Mouse (Mus musculus) midbrain, embryonic 12.5 days (tissue): Measurements from ENCODE around the gene Gm49486. TPM values are rescaled to one million over a fixed set of nuclear protein-coding genes. Genes with fewer than 3 reads are reported as not detected.

ENCODE experiments used
- ATAC-seq: fragments of 200-750 bp; cut with Nextera tagmentation; 2 replicates; pipeline ENCODE4 v1.8.0; 2017; ENCODE audit warnings: low read depth, moderate TSS enrichment, moderate library complexity; ENCODE audit not compliant: low FRiP score
- H3K27ac ChIP-seq: fragments of 300-500 bp; sonication (generic); replicated peaks from 2 replicates; pipeline ENCODE4 v1.5.1; 2016; ENCODE audit warnings: mild to moderate bottlenecking
- H3K27me3 ChIP-seq: fragments of 300-500 bp; sonication (generic); 2 replicates; pipeline ENCODE4 v1.6.1; 2016; ENCODE audit warnings: mild to moderate bottlenecking
- H3K36me3 ChIP-seq: fragments of 300-500 bp; sonication (generic); 2 replicates; pipeline ENCODE4 v1.6.1; 2016
- H3K4me1 ChIP-seq: fragments of 300-500 bp; sonication (generic); 2 replicates; pipeline ENCODE4 v1.6.1; 2016
- H3K4me2 ChIP-seq: fragments of 300-500 bp; sonication (generic); replicated peaks from 2 replicates; pipeline ENCODE4 v1.6.1; 2016; ENCODE audit warnings: mild to moderate bottlenecking, moderate library complexity
- H3K4me3 ChIP-seq: fragments of 300-500 bp; sonication (generic); 2 replicates; pipeline ENCODE4 v1.5.1; 2016; ENCODE audit warnings: mild to moderate bottlenecking
- H3K9ac ChIP-seq: fragments of 300-500 bp; sonication (generic); replicated peaks from 2 replicates; pipeline ENCODE4 v1.6.1; 2016; ENCODE audit warnings: mild to moderate bottlenecking, moderate library complexity
- H3K9me3 ChIP-seq: fragments of 300-500 bp; sonication (generic); 2 replicates; pipeline ENCODE4 v1.6.1; 2016; ENCODE audit warnings: mild to moderate bottlenecking
- WGBS: fragments of 180-500 bp; shearing (Covaris S2); methylation state at CpG from one replicate; pipeline ENCODE4 v1.1.7; 2016; 5-methylcytosine and 5-hydroxymethylcytosine counted together
- polyA plus RNA-seq: library from polyadenylated mRNA; unstranded; fragments of >200 nt; fragmentation: Nextera tagmentation; extraction: Ambion mirVana; gene quantifications from 2 replicates; pipeline ENCODE4 v1.2.1, GENCODE M21; 2016

Gene Gm49486
- polyA plus RNA-seq, 1 experiment from 2014 or later, result 0.80 TPM

GRCm38 (mm10) chr15:79261095-79261725, 32.0 kb downstream of the Gm49486 start:
- Histone ChIP-seq H3K4me1 (peaks cover 15% of the 10 kb centered on the region), H3K4me3 (peak overlapping the region; percentile 63), H3K4me2 (peak overlapping the region; percentile 99), H3K9me3 (no peaks in the 10 kb centered on the region), H3K27ac (no peak overlapping the region), H3K27me3 (peaks cover 69% of the 10 kb centered on the region), H3K9ac (peak overlapping the region; percentile 72), H3K36me3 (no peaks in the 10 kb centered on the region)
- peak; percentile 41 for ATAC-seq
- WGBS, result 1% methylated on average over 45 of the region's 62 CpGs

GRCm38 (mm10) chr15:79261757-79262156, 32.6 kb downstream of the Gm49486 start:
- Histone ChIP-seq H3K27me3 (peaks cover 69% of the 10 kb centered on the region), H3K9me3 (no peaks in the 10 kb centered on the region), H3K9ac (peak overlapping the region; percentile 72), H3K27ac (no peak overlapping the region), H3K4me2 (peak overlapping the region; percentile 99), H3K36me3 (no peaks in the 10 kb centered on the region), H3K4me3 (peak overlapping the region; percentile 63), H3K4me1 (peaks cover 15% of the 10 kb centered on the region)
- WGBS, result under 1% methylated on average over 28 of the region's 28 CpGs
- peak; percentile 47; the same call in 1 of the 2 replicates for ATAC-seq

GRCm38 (mm10) chr15:79262375-79262774, 33.2 kb downstream of the Gm49486 start:
- H3K4me2 ChIP-seq, result peak overlapping the region; percentile 99
- no peaks in the 10 kb centered on the region for H3K9me3 ChIP-seq
- H3K9ac ChIP-seq, result peak overlapping the region; percentile 72; the same call in 1 of the 2 replicates
- peaks cover 69% of the 10 kb centered on the region for H3K27me3 ChIP-seq
- H3K4me1 ChIP-seq, result peaks cover 15% of the 10 kb centered on the region
- H3K27ac ChIP-seq, result no peak overlapping the region
- no peak for ATAC-seq
- no peaks in the 10 kb centered on the region for H3K36me3 ChIP-seq
- H3K4me3 ChIP-seq, result peak overlapping the region; percentile 63; the same call in 1 of the 2 replicates
- 27% methylated on average over 13 of the region's 13 CpGs for WGBS

GRCm38 (mm10) chr15:79262786-79263309, 33.7 kb downstream of the Gm49486 start:
- no peak overlapping the region for H3K4me2 ChIP-seq
- no peaks in the 10 kb centered on the region for H3K9me3 ChIP-seq
- 87% methylated on average over 3 of the region's 3 CpGs for WGBS
- no peak overlapping the region for H3K27ac ChIP-seq
- H3K36me3 ChIP-seq, result no peaks in the 10 kb centered on the region
- H3K9ac ChIP-seq, result no peak overlapping the region
- no peak overlapping the region for H3K4me3 ChIP-seq
- peaks cover 15% of the 10 kb centered on the region for H3K4me1 ChIP-seq
- no peak for ATAC-seq
- H3K27me3 ChIP-seq, result peaks cover 72% of the 10 kb centered on the region

GRCm38 (mm10) chr15:79263726-79264125, 34.5 kb downstream of the Gm49486 start:
- WGBS, result 91% methylated on average over 6 of the region's 6 CpGs
- Histone ChIP-seq H3K4me2 (no peak overlapping the region), H3K27me3 (peaks cover 70% of the 10 kb centered on the region), H3K9ac (no peak overlapping the region), H3K27ac (no peak overlapping the region), H3K9me3 (no peaks in the 10 kb centered on the region), H3K36me3 (no peaks in the 10 kb centered on the region), H3K4me1 (peaks cover 15% of the 10 kb centered on the region), H3K4me3 (no peak overlapping the region)
- no peak for ATAC-seq

- no peak overlapping the region for H3K4me3 ChIP-seq
- no peak for ATAC-seq
- no peak overlapping the region for H3K4me2 ChIP-seq
- H3K9me3 ChIP-seq, result no peaks in the 10 kb centered on the region
- 72% methylated on average over 4 of the region's 4 CpGs for WGBS
- H3K36me3 ChIP-seq, result no peaks in the 10 kb centered on the region
- no peak overlapping the region for H3K27ac ChIP-seq
- H3K9ac ChIP-seq, result no peak overlapping the region
- H3K4me1 ChIP-seq, result peaks cover 18% of the 10 kb centered on the region
- H3K27me3 ChIP-seq, result peaks cover 60% of the 10 kb centered on the region
Observed at GRCm38 (mm10) chr15:79265384-79265783, 36.2 kb downstream of the Gm49486 start.

- Histone ChIP-seq H3K9ac (no peak overlapping the region), H3K4me3 (no peak overlapping the region), H3K4me1 (peaks cover 13% of the 10 kb centered on the region), H3K9me3 (no peaks in the 10 kb centered on the region), H3K27ac (no peak overlapping the region), H3K27me3 (peaks cover 39% of the 10 kb centered on the region), H3K4me2 (no peak overlapping the region), H3K36me3 (no peaks in the 10 kb centered on the region)
- no peak for ATAC-seq
- 42% methylated on average over 1 of the region's 1 CpGs for WGBS
Observed at GRCm38 (mm10) chr15:79268521-79268920, 39.3 kb downstream of the Gm49486 start.

- Histone ChIP-seq H3K36me3 (no peaks in the 10 kb centered on the region), H3K27me3 (peaks cover 31% of the 10 kb centered on the region), H3K4me3 (peak overlapping the region; percentile 42), H3K4me2 (peak overlapping the region; percentile 86), H3K4me1 (peaks cover 13% of the 10 kb centered on the region), H3K27ac (no peak overlapping the region; the same call in 1 of the 2 replicates), H3K9me3 (no peaks in the 10 kb centered on the region), H3K9ac (peak overlapping the region; percentile 49)
- 1% methylated on average over 33 of the region's 33 CpGs for WGBS
- ATAC-seq, result peak; percentile 63
Observed at GRCm38 (mm10) chr15:79270317-79271123, 41.3 kb downstream of the Gm49486 start.

GRCm38 (mm10) chr15:79271124-79271746, 42.0 kb downstream of the Gm49486 start:
- Histone ChIP-seq H3K27ac (no peak overlapping the region), H3K4me3 (peak overlapping the region; percentile 42), H3K27me3 (peaks cover 25% of the 10 kb centered on the region), H3K9me3 (no peaks in the 10 kb centered on the region), H3K4me2 (peak overlapping the region; percentile 86), H3K36me3 (no peaks in the 10 kb centered on the region), H3K4me1 (peaks cover 13% of the 10 kb centered on the region), H3K9ac (peak overlapping the region; percentile 49)
- 0 out of 2 replicates have a peak, but pooled peaks have one; percentile 30 for ATAC-seq
- WGBS, result 13% methylated on average over 17 of the region's 17 CpGs

- WGBS, result 56% methylated on average over 10 of the region's 10 CpGs
- Histone ChIP-seq H3K36me3 (no peaks in the 10 kb centered on the region), H3K4me1 (peaks cover 13% of the 10 kb centered on the region), H3K9ac (no peak overlapping the region), H3K4me2 (no peak overlapping the region), H3K27ac (no peak overlapping the region), H3K27me3 (peaks cover 22% of the 10 kb centered on the region), H3K9me3 (no peaks in the 10 kb centered on the region), H3K4me3 (no peak overlapping the region)
- no peak for ATAC-seq
Observed at GRCm38 (mm10) chr15:79273020-79273419, 43.8 kb downstream of the Gm49486 start.

GRCm38 (mm10) chr15:79277728-79278127, 48.5 kb downstream of the Gm49486 start:
- no peak overlapping the region for H3K9ac ChIP-seq
- H3K9me3 ChIP-seq, result no peaks in the 10 kb centered on the region
- no peak overlapping the region for H3K4me2 ChIP-seq
- H3K4me3 ChIP-seq, result no peak overlapping the region
- no peak for ATAC-seq
- no peaks in the 10 kb centered on the region for H3K36me3 ChIP-seq
- peaks cover 5% of the 10 kb centered on the region for H3K27me3 ChIP-seq
- no peaks in the 10 kb centered on the region for H3K4me1 ChIP-seq
- WGBS, result 75% methylated on average over 10 of the region's 10 CpGs
- H3K27ac ChIP-seq, result no peak overlapping the region

GRCm38 (mm10) chr15:79280209-79280608, 51.0 kb downstream of the Gm49486 start:
- no peaks in the 10 kb centered on the region for H3K9me3 ChIP-seq
- 32% methylated on average over 6 of the region's 6 CpGs for WGBS
- H3K4me3 ChIP-seq, result no peak overlapping the region
- no peak overlapping the region for H3K27ac ChIP-seq
- H3K4me2 ChIP-seq, result no peak overlapping the region
- no peaks in the 10 kb centered on the region for H3K27me3 ChIP-seq
- no peak for ATAC-seq
- H3K36me3 ChIP-seq, result no peaks in the 10 kb centered on the region
- no peaks in the 10 kb centered on the region for H3K4me1 ChIP-seq
- H3K9ac ChIP-seq, result no peak overlapping the region
